Mouse (Mus musculus): ENCODE data around the gene Maats1. TPM values are rescaled to one million over a fixed set of nuclear protein-coding genes. Genes with fewer than 3 reads are reported as not detected.

The Maats1 gene
- polyA plus RNA-seq, 1 experiment from 2014 or later, result 0.08 TPM

DNA sequence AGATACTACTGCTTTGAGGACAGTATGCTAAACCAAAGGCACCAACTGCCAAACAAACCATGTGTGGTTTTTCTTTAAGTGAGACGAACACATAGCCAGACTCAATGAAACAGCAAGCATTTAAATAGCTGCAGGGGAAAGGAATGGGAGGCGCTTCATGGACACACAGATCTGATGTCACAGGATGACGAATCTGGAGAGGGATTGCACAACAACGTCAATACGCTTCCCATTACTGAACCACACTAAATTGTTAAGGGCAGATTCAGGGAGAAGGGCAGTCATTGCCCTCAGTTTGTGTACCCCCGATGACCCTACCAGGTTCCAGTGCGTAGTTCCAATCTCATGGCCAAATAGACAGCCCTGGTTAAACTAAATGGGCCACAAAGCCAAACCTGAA lies 56.1 kb downstream of the Maats1 start:
- Histone ChIP-seq H3K9ac (no peak overlapping the region), H3K4me3 (no peak overlapping the region), H3K27ac (no peak overlapping the region), H3K36me3 (no peaks in the 10 kb centered on the region), H3K9me3 (no peaks in the 10 kb centered on the region), H3K27me3 (no peaks in the 10 kb centered on the region), H3K4me1 (peaks cover 4% of the 10 kb centered on the region; the same call in 1 of the 2 replicates), H3K4me2 (no peak overlapping the region)
- no peak for ATAC-seq (ENCODE audit: insufficient number of reproducible peaks, insufficient read depth, low FRiP score, low TSS enrichment, low read depth)
- 71% methylated on average over 7 of the region's 7 CpGs for WGBS

DNA sequence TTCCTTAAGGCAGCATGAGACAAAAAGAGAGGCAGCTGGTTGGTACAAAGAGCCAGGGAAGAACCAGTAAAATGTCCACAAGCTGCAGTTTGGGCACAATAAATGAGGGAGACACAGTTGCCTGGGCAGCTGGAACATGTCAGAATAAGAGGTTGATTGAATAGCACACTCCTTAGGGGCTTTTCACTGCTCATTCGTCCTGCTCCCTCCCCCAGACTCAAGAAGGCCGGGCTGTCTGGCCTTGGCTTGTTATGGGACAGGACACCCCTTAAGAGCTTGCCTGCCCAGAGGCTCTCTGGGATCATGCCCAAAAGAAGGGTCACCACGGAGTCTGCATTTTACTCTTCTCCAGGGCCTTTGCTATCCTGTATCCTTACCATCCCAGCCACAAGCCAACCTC lies 58.6 kb downstream of the Maats1 start:
- no peak for ATAC-seq (ENCODE audit: insufficient number of reproducible peaks, insufficient read depth, low FRiP score, low TSS enrichment, low read depth)
- Histone ChIP-seq H3K9ac (no peak overlapping the region), H3K27ac (no peak overlapping the region), H3K27me3 (no peaks in the 10 kb centered on the region), H3K4me3 (no peak overlapping the region), H3K36me3 (no peaks in the 10 kb centered on the region), H3K9me3 (no peaks in the 10 kb centered on the region), H3K4me1 (no peaks in the 10 kb centered on the region), H3K4me2 (no peak overlapping the region)
- 42% methylated on average over 3 of the region's 3 CpGs for WGBS

DNA sequence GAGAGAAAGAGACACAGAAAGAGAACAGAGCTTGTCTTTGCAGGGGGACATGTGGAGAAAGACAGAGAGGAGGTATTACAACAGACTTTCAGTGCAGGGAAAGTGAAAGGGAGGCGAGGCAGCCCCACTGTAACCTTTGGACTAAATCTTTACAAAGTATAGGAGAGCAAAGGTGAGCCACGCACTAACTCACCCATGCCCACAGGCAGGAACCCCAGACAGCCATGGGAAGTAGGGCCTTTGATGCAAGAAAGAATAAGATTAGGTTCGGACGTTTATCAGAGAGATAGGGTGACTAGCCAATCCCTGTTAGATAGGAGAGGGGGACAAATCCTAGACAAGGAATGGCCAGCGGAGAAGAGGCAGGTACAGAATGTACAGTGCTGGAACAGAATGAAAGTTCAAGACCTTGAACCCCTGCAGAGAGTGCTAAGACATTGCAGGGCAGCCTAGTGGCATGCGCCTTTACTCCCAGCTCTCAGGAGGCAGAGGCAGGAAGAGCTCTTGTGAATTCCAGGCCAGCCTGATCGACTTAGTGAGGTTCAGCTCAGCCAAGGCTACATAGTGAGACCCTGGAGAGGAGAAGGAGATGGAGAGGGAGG lies 59.3 kb downstream of the Maats1 start:
- no peak overlapping the region for H3K4me3 ChIP-seq
- H3K4me1 ChIP-seq, result no peaks in the 10 kb centered on the region
- WGBS, result 81% methylated on average over 7 of the region's 7 CpGs
- ATAC-seq (ENCODE audit: insufficient number of reproducible peaks, insufficient read depth, low FRiP score, low TSS enrichment, low read depth), result no peak
- H3K36me3 ChIP-seq, result no peaks in the 10 kb centered on the region
- H3K27me3 ChIP-seq, result no peaks in the 10 kb centered on the region
- H3K4me2 ChIP-seq, result no peak overlapping the region
- H3K9ac ChIP-seq, result no peak overlapping the region
- no peak overlapping the region for H3K27ac ChIP-seq
- no peaks in the 10 kb centered on the region for H3K9me3 ChIP-seq

DNA sequence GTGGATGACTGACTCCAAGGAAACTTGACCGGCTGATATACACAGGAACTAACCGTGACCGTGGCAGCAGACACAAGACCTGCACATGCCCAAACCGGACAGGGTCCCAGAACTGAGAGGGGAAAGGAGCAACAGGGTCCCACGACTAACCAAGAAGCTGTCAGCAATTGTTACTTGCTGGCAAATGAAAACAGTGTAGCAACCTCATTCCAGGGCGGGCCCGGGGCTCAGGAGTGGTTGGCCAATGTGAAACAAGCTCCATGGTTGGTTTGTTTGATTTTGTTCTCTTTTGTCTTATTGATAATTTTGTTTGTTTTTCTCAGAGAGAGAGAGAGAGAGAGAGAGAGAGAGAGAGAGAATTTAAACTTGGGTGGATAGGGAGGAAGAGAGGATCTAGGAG lies 61.0 kb downstream of the Maats1 start:
- Histone ChIP-seq H3K4me2 (no peak overlapping the region), H3K9me3 (no peaks in the 10 kb centered on the region), H3K27ac (no peak overlapping the region), H3K27me3 (no peaks in the 10 kb centered on the region), H3K9ac (no peak overlapping the region), H3K36me3 (no peaks in the 10 kb centered on the region), H3K4me1 (no peaks in the 10 kb centered on the region), H3K4me3 (no peak overlapping the region)
- WGBS, result 77% methylated on average over 7 of the region's 7 CpGs
- no peak for ATAC-seq (ENCODE audit: insufficient number of reproducible peaks, insufficient read depth, low FRiP score, low TSS enrichment, low read depth)

DNA sequence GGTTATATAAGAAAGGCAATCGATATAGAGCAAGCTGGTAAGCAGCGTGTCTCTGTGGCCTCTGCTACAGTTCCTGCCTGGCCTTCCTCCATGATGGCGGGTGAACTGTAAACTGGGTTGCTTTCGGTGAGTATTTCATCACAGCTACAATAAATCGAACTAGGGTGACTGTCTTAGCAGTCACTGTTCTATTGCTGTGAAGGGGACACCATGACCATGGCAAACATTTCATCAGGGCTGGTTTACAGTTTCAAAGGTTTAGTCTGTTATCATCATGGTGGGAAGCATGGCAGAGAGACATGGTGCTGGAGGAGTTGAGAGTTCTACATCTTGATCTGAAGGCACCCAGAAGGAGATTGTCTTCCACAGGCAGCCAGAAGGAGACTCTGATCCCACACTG lies 62.1 kb downstream of the Maats1 start:
- WGBS, result 89% methylated on average over 5 of the region's 5 CpGs
- Histone ChIP-seq H3K36me3 (no peaks in the 10 kb centered on the region), H3K4me3 (no peak overlapping the region), H3K9me3 (no peaks in the 10 kb centered on the region), H3K27ac (no peak overlapping the region), H3K4me1 (no peaks in the 10 kb centered on the region), H3K9ac (no peak overlapping the region), H3K4me2 (no peak overlapping the region), H3K27me3 (no peaks in the 10 kb centered on the region)
- no peak for ATAC-seq (ENCODE audit: insufficient number of reproducible peaks, insufficient read depth, low FRiP score, low TSS enrichment, low read depth)

DNA sequence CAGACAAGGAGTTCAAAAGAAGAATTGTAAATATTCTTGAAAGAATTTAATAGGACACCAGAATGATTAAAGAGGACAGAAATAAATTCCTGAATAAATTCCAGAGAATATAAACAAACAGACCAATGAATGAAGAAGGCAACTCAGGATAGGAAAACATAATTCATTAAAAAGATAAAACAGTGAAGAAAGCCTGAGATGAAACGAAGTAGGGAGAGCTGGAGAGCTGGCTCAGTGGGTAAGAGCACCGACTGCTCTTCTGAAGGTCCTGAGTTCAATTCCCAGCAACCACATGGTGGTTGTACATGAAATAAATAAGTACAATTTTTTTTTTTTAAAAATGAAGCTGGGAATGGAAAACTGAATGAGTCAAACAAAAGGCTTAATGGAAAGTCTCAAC lies 67.2 kb downstream of the Maats1 start:
- no peak overlapping the region for H3K4me2 ChIP-seq
- no peak overlapping the region for H3K4me3 ChIP-seq
- H3K9me3 ChIP-seq, result no peaks in the 10 kb centered on the region
- H3K27me3 ChIP-seq, result no peaks in the 10 kb centered on the region
- H3K9ac ChIP-seq, result no peak overlapping the region
- no peak overlapping the region for H3K27ac ChIP-seq
- no peaks in the 10 kb centered on the region for H3K4me1 ChIP-seq
- WGBS, result 68% methylated on average over 2 of the region's 2 CpGs
- no peak for ATAC-seq (ENCODE audit: insufficient number of reproducible peaks, insufficient read depth, low FRiP score, low TSS enrichment, low read depth)
- no peaks in the 10 kb centered on the region for H3K36me3 ChIP-seq

DNA sequence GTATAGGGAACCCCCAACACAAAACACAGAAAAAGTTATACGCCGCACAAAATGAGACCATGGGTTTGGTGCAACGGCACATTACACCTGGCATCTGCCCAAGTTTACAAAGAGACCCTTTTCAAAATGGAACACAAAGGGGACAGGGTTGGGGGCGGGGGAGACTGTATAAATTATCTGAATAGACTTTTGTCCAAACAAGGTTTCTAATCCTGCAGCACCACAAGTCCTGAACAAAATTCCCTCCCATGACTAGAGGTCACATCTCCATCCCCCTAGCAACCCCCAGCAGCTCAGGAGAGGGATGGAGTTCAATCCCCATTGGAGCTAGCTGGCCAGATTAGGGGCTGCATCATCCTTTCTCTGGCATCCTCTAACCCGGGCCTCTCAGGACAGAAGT lies 69.5 kb downstream of the Maats1 start:
- no peak overlapping the region for H3K9ac ChIP-seq
- H3K36me3 ChIP-seq, result no peaks in the 10 kb centered on the region
- 62% methylated on average over 5 of the region's 5 CpGs for WGBS
- no peak overlapping the region for H3K4me3 ChIP-seq
- no peaks in the 10 kb centered on the region for H3K27me3 ChIP-seq
- no peak overlapping the region for H3K4me2 ChIP-seq
- no peak overlapping the region for H3K27ac ChIP-seq
- no peaks in the 10 kb centered on the region for H3K4me1 ChIP-seq
- H3K9me3 ChIP-seq, result no peaks in the 10 kb centered on the region
- no peak for ATAC-seq (ENCODE audit: insufficient number of reproducible peaks, insufficient read depth, low FRiP score, low TSS enrichment, low read depth)

DNA sequence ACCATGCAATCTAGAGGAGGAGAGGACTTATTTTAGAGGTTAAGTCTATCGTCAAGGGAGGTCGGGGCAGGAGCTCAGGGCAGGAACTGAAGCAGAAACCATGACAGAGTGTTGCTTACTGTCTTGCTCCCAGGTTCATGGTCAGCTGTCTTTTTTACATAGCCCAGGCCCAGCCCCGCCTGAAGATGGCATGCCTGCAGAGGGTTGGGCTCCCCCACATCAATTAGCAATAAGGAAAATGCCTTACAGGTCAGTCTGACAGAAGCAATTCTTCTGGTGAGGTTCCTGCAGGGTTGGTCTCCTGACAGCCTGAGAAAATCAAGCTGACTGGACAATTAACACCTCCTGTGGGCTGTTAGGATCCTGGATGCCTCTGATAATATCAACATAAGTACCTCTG lies 70.3 kb downstream of the Maats1 start:
- no peaks in the 10 kb centered on the region for H3K36me3 ChIP-seq
- 66% methylated on average over 3 of the region's 3 CpGs for WGBS
- no peak for ATAC-seq (ENCODE audit: insufficient number of reproducible peaks, insufficient read depth, low FRiP score, low TSS enrichment, low read depth)
- no peaks in the 10 kb centered on the region for H3K9me3 ChIP-seq
- H3K27ac ChIP-seq, result no peak overlapping the region
- no peak overlapping the region for H3K4me3 ChIP-seq
- H3K4me1 ChIP-seq, result no peaks in the 10 kb centered on the region
- H3K9ac ChIP-seq, result no peak overlapping the region
- no peaks in the 10 kb centered on the region for H3K27me3 ChIP-seq
- H3K4me2 ChIP-seq, result no peak overlapping the region

DNA sequence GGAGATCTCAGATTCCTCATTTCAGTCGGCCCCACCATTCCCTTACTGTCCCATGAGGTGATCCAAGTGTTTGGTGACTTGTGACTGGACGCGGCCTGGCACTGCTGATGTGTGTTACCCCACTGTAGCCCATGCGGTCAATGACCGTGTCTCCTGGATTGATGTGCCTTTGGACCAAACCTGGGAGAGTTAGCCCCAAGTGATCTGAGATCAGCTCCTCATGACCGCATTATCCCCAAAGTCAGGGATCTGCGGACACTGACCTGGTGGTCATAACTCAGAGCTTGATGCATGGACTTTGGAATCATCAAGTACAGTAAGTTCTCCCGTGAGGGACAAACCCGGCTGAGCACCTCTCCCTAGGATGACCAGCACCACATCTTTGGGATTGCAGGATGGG lies 86.0 kb downstream of the Maats1 start:
- Histone ChIP-seq H3K4me3 (no peak overlapping the region), H3K27ac (no peak overlapping the region), H3K4me2 (no peak overlapping the region), H3K36me3 (no peaks in the 10 kb centered on the region), H3K27me3 (no peaks in the 10 kb centered on the region), H3K4me1 (no peaks in the 10 kb centered on the region), H3K9ac (no peak overlapping the region), H3K9me3 (no peaks in the 10 kb centered on the region)
- ATAC-seq (ENCODE audit: insufficient number of reproducible peaks, insufficient read depth, low FRiP score, low TSS enrichment, low read depth), result no peak
- 93% methylated on average over 9 of the region's 9 CpGs for WGBS

DNA sequence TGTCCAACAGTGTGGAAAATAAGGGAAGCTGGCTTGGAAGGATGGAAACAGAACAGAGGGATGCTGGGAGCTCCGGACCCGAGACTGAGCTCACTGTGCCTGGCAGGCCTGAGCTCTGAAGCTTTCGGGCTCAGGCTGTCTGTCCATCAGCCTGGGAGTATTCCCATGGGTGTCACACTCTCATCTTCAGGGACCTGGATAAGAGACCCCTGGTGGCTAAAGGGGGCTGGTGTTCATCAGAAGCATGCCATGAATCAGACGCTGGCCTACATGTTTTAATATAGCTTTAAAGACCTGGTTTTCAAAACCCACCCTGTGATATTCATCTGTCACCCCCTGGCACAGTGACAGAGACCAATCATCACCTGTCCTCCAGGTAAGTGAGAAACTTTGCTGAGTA lies 86.8 kb downstream of the Maats1 start:
- Histone ChIP-seq H3K9ac (no peak overlapping the region), H3K36me3 (no peaks in the 10 kb centered on the region), H3K9me3 (no peaks in the 10 kb centered on the region), H3K4me2 (no peak overlapping the region), H3K27ac (no peak overlapping the region), H3K4me3 (no peak overlapping the region), H3K27me3 (no peaks in the 10 kb centered on the region), H3K4me1 (no peaks in the 10 kb centered on the region)
- ATAC-seq (ENCODE audit: insufficient number of reproducible peaks, insufficient read depth, low FRiP score, low TSS enrichment, low read depth), result no peak
- 76% methylated on average over 4 of the region's 4 CpGs for WGBS

DNA sequence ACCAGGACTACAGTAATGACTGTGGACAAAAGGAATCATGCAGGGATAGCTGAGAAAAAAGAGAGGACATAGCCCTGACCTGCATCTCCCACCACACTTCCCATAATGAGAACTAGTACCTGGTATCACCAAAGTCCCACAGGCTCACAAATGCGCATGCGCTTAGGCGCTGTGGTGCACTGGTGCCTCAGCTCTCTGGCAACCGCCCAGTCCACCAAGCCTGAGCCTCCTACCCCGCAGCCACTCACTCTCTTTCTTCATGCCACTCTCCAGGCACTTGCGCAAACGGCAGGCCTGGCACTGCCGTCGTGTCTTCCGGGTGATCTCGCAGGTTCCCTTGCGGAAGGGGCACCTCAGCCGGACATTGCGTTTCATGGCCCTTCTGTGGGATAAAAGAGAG lies 87.9 kb downstream of the Maats1 start:
- Histone ChIP-seq H3K27me3 (no peaks in the 10 kb centered on the region), H3K36me3 (no peaks in the 10 kb centered on the region), H3K9me3 (no peaks in the 10 kb centered on the region), H3K27ac (no peak overlapping the region), H3K4me2 (no peak overlapping the region), H3K4me3 (no peak overlapping the region), H3K9ac (no peak overlapping the region), H3K4me1 (peaks cover under 1% of the 10 kb centered on the region; the same call in 1 of the 2 replicates)
- no peak for ATAC-seq (ENCODE audit: insufficient number of reproducible peaks, insufficient read depth, low FRiP score, low TSS enrichment, low read depth)
- 87% methylated on average over 14 of the region's 14 CpGs for WGBS

DNA sequence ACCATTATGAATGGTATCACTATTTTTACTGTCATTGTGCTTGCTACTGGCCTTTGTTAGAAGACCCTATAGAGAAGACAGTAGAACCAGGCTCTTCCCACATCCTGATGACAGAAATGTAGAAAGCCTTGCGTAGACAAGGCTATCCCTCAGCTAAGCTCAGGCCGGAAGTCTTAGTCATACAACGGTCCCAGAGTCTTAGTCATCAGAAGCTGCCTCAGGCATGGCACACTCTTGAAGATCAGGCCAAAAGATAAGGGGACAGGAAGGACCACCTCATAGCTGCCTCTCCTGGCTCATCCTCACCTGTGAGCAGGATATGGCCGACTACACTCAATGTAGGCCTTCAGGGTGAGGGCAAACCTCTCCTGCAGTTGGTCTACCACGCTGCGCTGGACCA lies 91.5 kb downstream of the Maats1 start:
- H3K4me3 ChIP-seq, result no peak overlapping the region
- H3K4me1 ChIP-seq, result peaks cover 10% of the 10 kb centered on the region
- H3K27ac ChIP-seq, result no peak overlapping the region
- no peaks in the 10 kb centered on the region for H3K9me3 ChIP-seq
- no peaks in the 10 kb centered on the region for H3K36me3 ChIP-seq
- H3K27me3 ChIP-seq, result no peaks in the 10 kb centered on the region
- no peak overlapping the region for H3K4me2 ChIP-seq
- ATAC-seq (ENCODE audit: insufficient number of reproducible peaks, insufficient read depth, low FRiP score, low TSS enrichment, low read depth), result no peak
- no peak overlapping the region for H3K9ac ChIP-seq
- WGBS, result 88% methylated on average over 6 of the region's 6 CpGs
